Mouse (Mus musculus) cerebellum, adult 2 months (tissue): ENCODE measurements at regions not wholly inside any gene's neighbourhood (a gene's known extent, or its start where the extent isn't known, plus 50 kb on each side); places are given as distances from the start of the nearest gene placed in this dataset.

ENCODE experiments used
- CTCF ChIP-seq: fragments of 200-500 bp; IDR thresholded peaks from 2 replicates; pipeline ENCODE4 v1.5.1; 2011; ENCODE audit warnings: low read depth, mild to moderate bottlenecking, control low read depth, low read length, moderate library complexity, borderline replicate concordance; ENCODE audit not compliant: insufficient read depth
- POLR2A ChIP-seq: fragments of 200-500 bp; IDR thresholded peaks from 2 replicates; pipeline ENCODE4 v1.6.1; 2011; ENCODE audit warnings: low read length, control low read depth, borderline replicate concordance; ENCODE audit not compliant: insufficient read depth

- TF ChIP-seq POLR2A (no peak), CTCF (no peak)
Measured at GRCm38 (mm10) chr12:110021690-110022089, 257.2 kb upstream of the Dio3 start.
